Mouse (Mus musculus) E14TG2a.4 (cell line): Measurements from ENCODE around the gene Muc1.
"Not testable (repeated sequence)": the region's sequence is repeated elsewhere in the genome, so short reads cannot be mapped to it uniquely, and the experiment has no call there.

Experiments
- CTCF ChIP-seq: conservative IDR thresholded peaks from 2 replicates; pipeline ENCODE4 v1.5.1; 2014; ENCODE audit warnings: low read length
- POU5F1 ChIP-seq: IDR thresholded peaks from 2 replicates; pipeline ENCODE4 v1.6.1; 2014; ENCODE audit warnings: low read length, borderline replicate concordance

- TF ChIP-seq CTCF, POU5F1: not testable (repeated sequence)
Measured at GRCm38 (mm10) chr3:89216407-89216806, 12.4 kb upstream of the Muc1 start.
